Mouse (Mus musculus): ENCODE results near the gene Macrod1.

Gene Macrod1

GRCm38 (mm10) chr19:7111710-7112109 is 55.1 kb downstream of the Macrod1 start:
- no peak for DNase-seq (ENCODE audit: extremely low read depth, low read depth, low spot score)

GRCm38 (mm10) chr19:7112628-7113027 is 56.0 kb downstream of the Macrod1 start:
- no peak for DNase-seq (ENCODE audit: extremely low read depth, low read depth, low spot score)

- DNase-seq (ENCODE audit: extremely low read depth, low read depth, low spot score): no peak
Measured at GRCm38 (mm10) chr19:7113574-7113973, 57.0 kb downstream of the Macrod1 start.

GRCm38 (mm10) chr19:7116038-7116731 is 59.6 kb downstream of the Macrod1 start:
- no peak for DNase-seq (ENCODE audit: extremely low read depth, low read depth, low spot score)

- no peak for DNase-seq (ENCODE audit: extremely low read depth, low read depth, low spot score)
Measured at GRCm38 (mm10) chr19:7117141-7117540, 60.5 kb downstream of the Macrod1 start.

- DNase-seq (ENCODE audit: extremely low read depth, low read depth, low spot score): no peak
Measured at GRCm38 (mm10) chr19:7117653-7118307, 61.2 kb downstream of the Macrod1 start.

GRCm38 (mm10) chr19:7121252-7121651 is 64.6 kb downstream of the Macrod1 start:
- no peak for DNase-seq (ENCODE audit: extremely low read depth, low read depth, low spot score)

GRCm38 (mm10) chr19:7122277-7122676 is 65.7 kb downstream of the Macrod1 start:
- no peak for DNase-seq (ENCODE audit: extremely low read depth, low read depth, low spot score)

GRCm38 (mm10) chr19:7122698-7123306 is 66.2 kb downstream of the Macrod1 start:
- DNase-seq (ENCODE audit: extremely low read depth, low read depth, low spot score): no peak

GRCm38 (mm10) chr19:7125526-7126156 is 69.0 kb downstream of the Macrod1 start:
- no peak for DNase-seq (ENCODE audit: extremely low read depth, low read depth, low spot score)

GRCm38 (mm10) chr19:7126209-7126608 is 69.6 kb downstream of the Macrod1 start:
- DNase-seq (ENCODE audit: extremely low read depth, low read depth, low spot score): no peak

GRCm38 (mm10) chr19:7126933-7127332 is 70.3 kb downstream of the Macrod1 start:
- no peak for DNase-seq (ENCODE audit: extremely low read depth, low read depth, low spot score)

- no peak for DNase-seq (ENCODE audit: extremely low read depth, low read depth, low spot score)
Measured at GRCm38 (mm10) chr19:7128551-7129475, 72.2 kb downstream of the Macrod1 start.

- no peak for DNase-seq (ENCODE audit: extremely low read depth, low read depth, low spot score)
Measured at GRCm38 (mm10) chr19:7130317-7130716, 73.7 kb downstream of the Macrod1 start.

GRCm38 (mm10) chr19:7133436-7133835 is 76.8 kb downstream of the Macrod1 start:
- DNase-seq (ENCODE audit: extremely low read depth, low read depth, low spot score): no peak

- DNase-seq (ENCODE audit: extremely low read depth, low read depth, low spot score): no peak
Measured at GRCm38 (mm10) chr19:7134631-7135091, 78.1 kb downstream of the Macrod1 start.

- no peak for DNase-seq (ENCODE audit: extremely low read depth, low read depth, low spot score)
Measured at GRCm38 (mm10) chr19:7135525-7135924, 78.9 kb downstream of the Macrod1 start.

- DNase-seq (ENCODE audit: extremely low read depth, low read depth, low spot score): no peak
Measured at GRCm38 (mm10) chr19:7136016-7136415, 79.4 kb downstream of the Macrod1 start.

GRCm38 (mm10) chr19:7136714-7137498 is 80.3 kb downstream of the Macrod1 start:
- no peak for DNase-seq (ENCODE audit: extremely low read depth, low read depth, low spot score)

GRCm38 (mm10) chr19:7138327-7138726 is 81.7 kb downstream of the Macrod1 start:
- DNase-seq (ENCODE audit: extremely low read depth, low read depth, low spot score): no peak

Data from fat pad, adult 2 months (tissue).